Mouse (Mus musculus) erythroblast, embryonic 14.5 days (primary cell): ENCODE measurements around the gene Rab28. TPM values are rescaled to one million over a fixed set of nuclear protein-coding genes. Genes with fewer than 3 reads are reported as not detected.
"Not testable (repeated sequence)": the region's sequence is repeated elsewhere in the genome, so short reads cannot be mapped to it uniquely, and the experiment has no call there.

Experiments
- H3K27me3 ChIP-seq: 2 replicates; pipeline ENCODE4 v1.6.1; 2012; ENCODE audit warnings: inconsistent platforms; ENCODE audit not compliant: control insufficient read depth
- H3K36me3 ChIP-seq: 2 replicates; pipeline ENCODE4 v1.6.1; 2012; ENCODE audit warnings: mild to moderate bottlenecking, inconsistent platforms; ENCODE audit not compliant: control insufficient read depth
- H3K4me1 ChIP-seq: 2 replicates; pipeline ENCODE4 v1.6.1; 2012; ENCODE audit warnings: inconsistent platforms; ENCODE audit not compliant: control insufficient read depth
- H3K4me3 ChIP-seq: replicated peaks from 2 replicates; pipeline ENCODE3; 2012; ENCODE audit warnings: moderate library complexity, mild to moderate bottlenecking, inconsistent platforms
- H3K9me3 ChIP-seq: 2 replicates; pipeline ENCODE4 v1.6.1; 2012; ENCODE audit warnings: low read length, inconsistent platforms, mixed read lengths; ENCODE audit not compliant: control insufficient read depth
- GATA1 ChIP-seq: IDR thresholded peaks from 2 replicates; pipeline ENCODE4 v1.6.1; 2012; ENCODE audit warnings: low read length, inconsistent platforms, mixed read lengths
- TAL1 ChIP-seq: IDR thresholded peaks from 3 replicates; pipeline ENCODE4 v1.6.1; 2012; ENCODE audit warnings: low read length, inconsistent platforms, mixed read lengths
- polyA plus RNA-seq: library from polyadenylated mRNA; stranded (reverse); fragments of >175 nt; gene quantifications from 2 replicates; pipeline ENCODE4 v1.2.3, GENCODE M21; 2012

Rab28 gene
- polyA plus RNA-seq, 1 experiment: 2.4 TPM

GRCm38 (mm10) chr5:41738817-41739216, 30.9 kb upstream of the Rab28 start:
- no peaks in the 10 kb centered on the region for H3K9me3 ChIP-seq
- no peaks in the 10 kb centered on the region for H3K4me1 ChIP-seq
- peaks cover 2% of the 10 kb centered on the region for H3K27me3 ChIP-seq
- no peaks in the 10 kb centered on the region for H3K36me3 ChIP-seq
- H3K4me3 ChIP-seq: no peak overlapping the region
- TF ChIP-seq GATA1 (no peak), TAL1 (no peak)

GRCm38 (mm10) chr5:41737039-41737438, 29.1 kb upstream of the Rab28 start:
- no peaks in the 10 kb centered on the region for H3K9me3 ChIP-seq
- no peaks in the 10 kb centered on the region for H3K27me3 ChIP-seq
- H3K4me1 ChIP-seq: no peaks in the 10 kb centered on the region
- TF ChIP-seq GATA1 (no peak), TAL1 (no peak)
- H3K36me3 ChIP-seq: no peaks in the 10 kb centered on the region
- no peak overlapping the region for H3K4me3 ChIP-seq

- Histone ChIP-seq H3K4me1 (no peaks in the 10 kb centered on the region), H3K27me3 (no peaks in the 10 kb centered on the region), H3K9me3 (no peaks in the 10 kb centered on the region), H3K36me3 (no peaks in the 10 kb centered on the region), H3K4me3 (no peak overlapping the region)
- TF ChIP-seq GATA1 (no peak), TAL1 (no peak)
Measured at GRCm38 (mm10) chr5:41727017-41727416, 19.1 kb upstream of the Rab28 start.

- no peak for TF ChIP-seq GATA1
- no peak for TF ChIP-seq TAL1
- Histone ChIP-seq H3K4me1 (no peaks in the 10 kb centered on the region), H3K4me3 (no peak overlapping the region), H3K36me3 (no peaks in the 10 kb centered on the region), H3K9me3 (no peaks in the 10 kb centered on the region), H3K27me3 (no peaks in the 10 kb centered on the region)
Measured at GRCm38 (mm10) chr5:41725573-41725972, 17.6 kb upstream of the Rab28 start.

- TF ChIP-seq TAL1 (no peak), GATA1 (no peak)
- Histone ChIP-seq H3K4me1 (peaks cover 19% of the 10 kb centered on the region), H3K4me3 (peak overlapping the region; percentile 99)
Measured at GRCm38 (mm10) chr5:41707115-41708015, 592 bp downstream of the Rab28 start.

GRCm38 (mm10) chr5:41706777-41707114, 1.2 kb downstream of the Rab28 start:
- no peaks in the 10 kb centered on the region for H3K36me3 ChIP-seq
- H3K4me1 ChIP-seq: peaks cover 19% of the 10 kb centered on the region
- H3K9me3 ChIP-seq: no peaks in the 10 kb centered on the region
- peak overlapping the region; percentile 99 for H3K4me3 ChIP-seq
- TF ChIP-seq TAL1: no peak
- TF ChIP-seq GATA1: no peak
- peaks cover 7% of the 10 kb centered on the region for H3K27me3 ChIP-seq

More at GRCm38 (mm10) chr5:41707115-41708015, 592 bp downstream of the Rab28 start:
- Histone ChIP-seq H3K36me3 (no peaks in the 10 kb centered on the region), H3K27me3 (peaks cover 7% of the 10 kb centered on the region), H3K9me3 (no peaks in the 10 kb centered on the region)

- not testable (repeated sequence) for H3K27me3 ChIP-seq, H3K9me3 ChIP-seq, H3K36me3 ChIP-seq
Measured at GRCm38 (mm10) chr5:41701085-41701484, 6.9 kb downstream of the Rab28 start.

GRCm38 (mm10) chr5:41697958-41698357, 10.0 kb downstream of the Rab28 start:
- Histone ChIP-seq H3K4me3 (no peak overlapping the region), H3K36me3 (no peaks in the 10 kb centered on the region), H3K4me1 (no peaks in the 10 kb centered on the region), H3K27me3 (no peaks in the 10 kb centered on the region), H3K9me3 (no peaks in the 10 kb centered on the region)
- TF ChIP-seq GATA1 (no peak), TAL1 (no peak)

More at GRCm38 (mm10) chr5:41701085-41701484, 6.9 kb downstream of the Rab28 start:
- not testable (repeated sequence) for H3K4me1 ChIP-seq, H3K4me3 ChIP-seq

GRCm38 (mm10) chr5:41685016-41685415, 22.9 kb downstream of the Rab28 start:
- H3K4me1 ChIP-seq: no peaks in the 10 kb centered on the region
- TF ChIP-seq GATA1: no peak
- no peak for TF ChIP-seq TAL1
- H3K27me3 ChIP-seq: no peaks in the 10 kb centered on the region
- H3K36me3 ChIP-seq: no peaks in the 10 kb centered on the region
- H3K9me3 ChIP-seq: no peaks in the 10 kb centered on the region
- no peak overlapping the region for H3K4me3 ChIP-seq
